Mouse (Mus musculus) bone marrow macrophage, adult 2 months (primary cell): ENCODE results near the gene Ebf1. TPM values are rescaled to one million over a fixed set of nuclear protein-coding genes. Genes with fewer than 3 reads are reported as not detected.

ENCODE experiments used
- H3K27ac ChIP-seq: 2 replicates; pipeline ENCODE4 v1.5.1; 2012; ENCODE audit warnings: low read depth, low read length; ENCODE audit not compliant: insufficient read depth
- H3K4me1 ChIP-seq: 2 replicates; pipeline ENCODE4 v1.6.1; 2012; ENCODE audit warnings: low read length; ENCODE audit not compliant: control insufficient read depth, insufficient read depth
- H3K4me3 ChIP-seq: 2 replicates; pipeline ENCODE4 v1.5.1; 2012; ENCODE audit warnings: mild to moderate bottlenecking, low read length, moderate library complexity; ENCODE audit not compliant: insufficient read depth
- CTCF ChIP-seq: IDR thresholded peaks from 2 replicates; pipeline ENCODE4 v1.5.1; 2012; ENCODE audit warnings: low read depth, mild to moderate bottlenecking, low read length, moderate library complexity
- POLR2A ChIP-seq: IDR thresholded peaks from 2 replicates; pipeline ENCODE4 v1.6.1; 2012; ENCODE audit warnings: mild to moderate bottlenecking, low read depth, low read length, borderline replicate concordance
- polyA plus RNA-seq: library from polyadenylated mRNA; stranded (reverse); fragments of >200 nt; gene quantifications from 2 replicates; pipeline ENCODE4 v1.2.4, GENCODE M21; 2012; ENCODE audit not compliant: missing spikeins, insufficient read depth, insufficient read length

The Ebf1 gene
- polyA plus RNA-seq, 1 experiment: 0.32 TPM

GRCm38 (mm10) chr11:44701864-44702263 lies 84.7 kb downstream of the Ebf1 start:
- Histone ChIP-seq H3K4me3 (no peak overlapping the region), H3K4me1 (no peaks in the 10 kb centered on the region), H3K27ac (no peak overlapping the region)
- TF ChIP-seq CTCF (no peak), POLR2A (no peak)

DNA sequence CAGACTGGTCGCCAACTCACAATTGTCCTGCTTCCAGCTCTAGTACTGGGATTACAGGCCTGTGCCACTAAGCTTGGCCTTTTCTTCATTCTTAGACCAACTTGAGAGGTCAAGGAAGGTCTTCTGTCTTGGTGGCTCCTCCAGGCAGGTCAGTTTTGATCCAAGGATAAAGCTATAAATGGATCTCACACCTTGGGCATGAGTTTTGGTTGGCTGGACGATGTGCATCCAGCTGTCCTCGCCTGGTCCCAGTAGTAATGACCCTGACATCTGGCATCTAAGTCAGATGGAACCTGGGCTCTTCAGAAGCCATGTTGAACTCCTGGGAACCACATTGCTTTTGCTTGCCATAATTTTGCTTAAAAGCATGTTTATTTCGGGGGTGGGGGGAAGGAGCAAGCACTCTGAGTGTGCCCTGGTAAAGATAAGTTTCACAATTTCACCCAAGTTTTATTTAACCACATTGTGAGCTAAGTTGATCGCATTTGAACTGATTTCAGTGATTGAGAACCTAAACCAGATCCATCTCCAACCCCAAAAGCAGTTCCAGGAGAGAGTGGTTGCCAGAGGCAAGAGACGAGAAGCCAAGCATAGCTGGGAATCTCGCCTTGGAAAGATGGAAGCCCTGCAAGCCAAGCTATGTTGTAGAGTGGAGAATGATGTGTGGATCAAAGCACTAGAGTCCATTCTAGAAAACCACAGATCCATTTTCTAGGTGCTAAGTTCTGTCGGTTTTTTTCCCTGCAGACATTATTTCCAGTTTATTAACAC lies 85.8 kb downstream of the Ebf1 start:
- Histone ChIP-seq H3K4me1 (no peaks in the 10 kb centered on the region), H3K4me3 (no peak overlapping the region), H3K27ac (no peak overlapping the region)
- TF ChIP-seq CTCF (no peak), POLR2A (no peak)

DNA sequence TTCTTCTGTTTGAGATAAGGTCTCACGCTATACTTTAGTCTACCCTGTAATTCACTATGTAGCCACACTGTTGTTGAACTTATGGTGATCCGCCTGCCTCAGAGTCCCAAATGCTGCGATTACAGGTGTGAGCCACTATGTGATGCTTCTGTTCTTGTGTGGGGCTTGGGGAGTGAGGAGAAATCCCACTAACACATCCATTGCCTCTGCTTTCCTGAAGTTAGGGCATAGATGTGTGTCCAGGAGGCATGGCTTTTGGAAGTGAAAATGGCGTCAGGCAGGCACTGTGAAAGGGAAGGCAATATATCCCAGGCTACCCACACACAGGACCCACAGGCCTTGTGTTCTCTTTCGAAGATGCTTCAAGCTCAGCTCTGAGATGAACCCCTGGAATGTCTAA lies 86.8 kb downstream of the Ebf1 start:
- TF ChIP-seq POLR2A (no peak), CTCF (no peak)
- Histone ChIP-seq H3K4me1 (no peaks in the 10 kb centered on the region), H3K4me3 (no peak overlapping the region), H3K27ac (no peak overlapping the region)

DNA sequence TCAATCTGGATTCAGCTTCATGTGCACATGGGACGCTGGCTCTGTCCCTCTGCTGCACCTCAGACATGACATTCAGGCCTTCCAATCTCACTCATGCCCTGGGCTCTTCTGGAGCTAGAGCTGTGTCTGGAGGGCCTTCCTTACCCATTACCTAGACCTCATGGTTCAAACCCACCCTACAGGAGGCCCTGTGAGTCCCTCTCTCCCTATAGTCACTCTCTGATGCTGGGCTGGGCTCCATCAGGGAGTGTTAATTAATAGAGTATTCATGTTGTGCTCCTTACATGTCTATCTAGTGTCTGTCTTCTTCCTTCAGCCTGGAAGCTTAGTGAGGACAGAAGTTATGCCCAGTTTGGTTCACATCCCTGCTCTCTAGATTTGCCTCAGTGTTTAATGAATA lies 88.7 kb downstream of the Ebf1 start:
- no peak for TF ChIP-seq POLR2A
- no peak for TF ChIP-seq CTCF
- Histone ChIP-seq H3K4me1 (no peaks in the 10 kb centered on the region), H3K4me3 (no peak overlapping the region), H3K27ac (no peak overlapping the region)

GRCm38 (mm10) chr11:44706386-44706785 lies 89.3 kb downstream of the Ebf1 start:
- Histone ChIP-seq H3K4me3 (no peak overlapping the region), H3K27ac (no peak overlapping the region), H3K4me1 (no peaks in the 10 kb centered on the region)
- TF ChIP-seq CTCF (no peak), POLR2A (no peak)

GRCm38 (mm10) chr11:44707381-44708289 lies 90.5 kb downstream of the Ebf1 start:
- no peak overlapping the region for H3K27ac ChIP-seq
- TF ChIP-seq CTCF (no peak), POLR2A (no peak)

GRCm38 (mm10) chr11:44708290-44708685 lies 91.2 kb downstream of the Ebf1 start:
- Histone ChIP-seq H3K27ac (no peak overlapping the region), H3K4me3 (no peak overlapping the region), H3K4me1 (no peaks in the 10 kb centered on the region)
- TF ChIP-seq POLR2A (no peak), CTCF (no peak)

More at GRCm38 (mm10) chr11:44707381-44708289, 90.5 kb downstream of the Ebf1 start:
- Histone ChIP-seq H3K4me3 (no peak overlapping the region), H3K4me1 (no peaks in the 10 kb centered on the region)

DNA sequence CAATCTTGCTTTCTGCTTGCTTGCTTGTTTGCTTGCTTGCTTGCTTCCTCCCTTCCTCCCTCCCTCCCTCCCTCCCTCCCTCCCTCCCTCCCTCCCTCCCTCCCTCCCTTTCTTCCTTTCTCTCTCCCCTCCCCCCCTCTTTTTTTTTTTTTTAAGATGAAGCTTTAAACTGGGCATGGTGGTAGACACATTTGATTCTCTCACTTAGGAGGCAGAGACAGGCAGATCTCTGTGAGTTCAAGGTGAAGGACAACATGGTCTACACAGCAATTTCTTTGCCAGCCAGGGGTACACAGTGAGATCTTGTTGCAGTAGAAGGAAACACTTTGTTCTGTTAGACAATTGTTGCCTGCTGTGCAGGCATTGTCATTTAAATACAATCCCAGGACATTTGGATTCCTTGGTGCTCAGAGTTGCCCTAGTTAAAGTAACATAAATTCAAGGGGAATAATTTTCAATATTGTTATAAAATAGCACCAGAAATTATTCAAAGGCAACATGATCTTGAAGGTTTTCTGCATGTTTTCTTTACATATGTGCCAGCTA lies 92.0 kb downstream of the Ebf1 start:
- H3K27ac ChIP-seq: no peak overlapping the region
- H3K4me3 ChIP-seq: no peak overlapping the region
- TF ChIP-seq CTCF: no peak
- no peak for TF ChIP-seq POLR2A
- no peaks in the 10 kb centered on the region for H3K4me1 ChIP-seq

GRCm38 (mm10) chr11:44709869-44710460 lies 92.8 kb downstream of the Ebf1 start:
- Histone ChIP-seq H3K4me1 (no peaks in the 10 kb centered on the region), H3K27ac (no peak overlapping the region), H3K4me3 (no peak overlapping the region)
- no peak for TF ChIP-seq POLR2A
- no peak for TF ChIP-seq CTCF

- Histone ChIP-seq H3K4me1 (no peaks in the 10 kb centered on the region), H3K4me3 (no peak overlapping the region), H3K27ac (no peak overlapping the region)
- TF ChIP-seq CTCF: no peak
Observed at GRCm38 (mm10) chr11:44710861-44711260, 93.7 kb downstream of the Ebf1 start.
